Mouse (Mus musculus): ENCODE results near the gene Rfc1. TPM values are rescaled to one million over a fixed set of nuclear protein-coding genes. Genes with fewer than 3 reads are reported as not detected.

Rfc1 gene
- polyA plus RNA-seq, 2 experiments = 19.0 to 36.4 TPM

DNA sequence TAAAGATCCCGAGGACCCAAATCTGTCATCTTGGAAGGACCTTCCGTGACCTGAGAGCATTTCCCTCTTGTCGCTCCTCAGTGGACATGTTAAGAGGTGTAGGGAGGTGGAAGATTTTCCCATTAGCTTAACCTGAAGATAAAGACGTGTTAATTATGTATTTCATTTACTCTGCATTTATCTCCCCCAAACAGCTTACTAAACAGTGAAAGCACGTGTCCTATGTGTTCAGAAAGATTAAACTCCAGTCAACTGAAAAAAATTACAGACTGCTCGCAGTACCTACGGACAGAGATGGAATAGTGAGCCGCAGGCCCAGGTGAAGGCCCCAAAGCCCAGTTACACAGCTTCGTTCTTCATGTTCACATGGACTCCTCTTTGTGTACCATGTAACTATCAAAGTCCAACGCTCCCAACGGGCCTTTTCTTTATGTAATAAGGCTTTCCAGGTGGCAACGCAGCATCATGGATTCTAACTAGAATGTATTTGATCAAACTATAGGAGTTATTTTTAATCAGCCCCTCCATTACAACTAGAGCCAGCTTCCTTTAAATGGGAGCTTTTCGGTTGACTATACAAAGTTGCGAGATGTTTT lies 77.5 kb downstream of the Rfc1 start:
- H3K36me3 ChIP-seq (replicated peaks; ENCODE audit: control insufficient read depth, insufficient read depth, low read depth) = peaks cover 22% of the 10 kb centered on the region
- no peaks in the 10 kb centered on the region for H3K4me1 ChIP-seq (replicated peaks; ENCODE audit: control insufficient read depth in 2 of 2, insufficient read depth in 2 of 2, low read length in 1 of 2)
- H3K4me2 ChIP-seq (ENCODE audit: low read depth) = no peak overlapping the region
- H3K4me3 ChIP-seq (ENCODE audit: insufficient read depth in 1 of 2, low read depth in 2 of 2, low read length in 2 of 2) = no peak overlapping the region
- TF ChIP-seq CTCF (IDR thresholded peaks at IDR 0.05; ENCODE audit: low read depth) = no peak
- peak; percentile 74 for TF ChIP-seq EP300 (IDR thresholded peaks at IDR 0.05; ENCODE audit: low read depth)
- no peak overlapping the region for H3K9ac ChIP-seq (replicated peaks)
- WGBS (ENCODE audit: insufficient replicate concordance) = 66% methylated on average over 14 of the region's 14 CpGs
- no peak overlapping the region for H3K27ac ChIP-seq
- peak; percentile 59; the same call in 1 of the 2 replicates for ATAC-seq (ENCODE audit: insufficient read depth)
- H3K9me3 ChIP-seq (ENCODE audit: control insufficient read depth, low read length) = no peaks in the 10 kb centered on the region
- DNase-seq (ENCODE audit: low read depth in 3 of 3, low spot score in 3 of 3) = no peak
- H3K27me3 ChIP-seq (ENCODE audit: control insufficient read depth, insufficient read depth, low read length) = no peaks in the 10 kb centered on the region

DNA sequence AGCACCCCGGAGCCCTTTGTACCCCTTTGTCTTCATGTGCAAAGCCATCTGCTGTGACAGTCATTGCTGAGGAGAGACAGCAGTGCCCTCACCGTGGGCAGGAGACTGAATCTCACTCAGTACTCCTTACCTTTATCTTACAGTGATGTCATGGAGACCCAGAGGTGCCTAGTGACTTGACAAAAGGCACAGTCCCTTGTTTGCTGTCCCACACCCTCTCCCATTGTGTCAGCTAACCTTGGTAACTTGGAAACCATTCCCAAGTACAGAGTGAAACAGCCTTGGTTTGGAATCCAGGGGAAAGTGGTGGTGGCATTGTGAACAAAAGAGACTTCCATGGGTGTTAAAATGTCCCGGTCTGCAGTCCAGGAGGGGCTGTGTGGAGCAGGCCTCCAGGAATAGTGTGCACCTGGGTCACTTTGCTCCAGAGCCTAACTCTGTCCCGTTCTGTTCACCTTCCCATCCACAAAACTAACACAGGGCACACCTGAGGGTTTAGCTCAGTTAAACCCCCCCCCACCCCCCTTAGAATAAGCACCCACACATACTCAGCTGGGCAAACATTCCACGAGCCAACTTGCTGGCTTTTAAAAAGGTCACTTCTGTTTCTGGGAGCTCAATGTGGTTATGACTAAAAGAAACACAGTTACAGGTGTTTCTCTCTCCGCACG lies 85.2 kb downstream of the Rfc1 start:
- H3K4me3 ChIP-seq (ENCODE audit: insufficient read depth in 1 of 2, low read depth in 2 of 2, low read length in 2 of 2) = no peak overlapping the region
- TF ChIP-seq CTCF (IDR thresholded peaks at IDR 0.05; ENCODE audit: low read depth) = no peak
- TF ChIP-seq EP300 (IDR thresholded peaks at IDR 0.05; ENCODE audit: low read depth) = no peak
- H3K4me1 ChIP-seq (replicated peaks; ENCODE audit: control insufficient read depth in 2 of 2, insufficient read depth in 2 of 2, low read length in 1 of 2) = no peaks in the 10 kb centered on the region
- no peak overlapping the region for H3K4me2 ChIP-seq (ENCODE audit: low read depth)
- DNase-seq (ENCODE audit: low read depth in 3 of 3, low spot score in 3 of 3) = no peak
- H3K9ac ChIP-seq (replicated peaks) = no peak overlapping the region
- no peaks in the 10 kb centered on the region for H3K27me3 ChIP-seq (ENCODE audit: control insufficient read depth, insufficient read depth, low read length)
- ATAC-seq (ENCODE audit: insufficient read depth) = no peak
- no peaks in the 10 kb centered on the region for H3K36me3 ChIP-seq (replicated peaks; ENCODE audit: control insufficient read depth, insufficient read depth, low read depth)
- H3K27ac ChIP-seq = no peak overlapping the region
- WGBS (ENCODE audit: insufficient replicate concordance) = 65% methylated on average over 7 of the region's 7 CpGs
- H3K9me3 ChIP-seq (ENCODE audit: control insufficient read depth, low read length) = no peaks in the 10 kb centered on the region

DNA sequence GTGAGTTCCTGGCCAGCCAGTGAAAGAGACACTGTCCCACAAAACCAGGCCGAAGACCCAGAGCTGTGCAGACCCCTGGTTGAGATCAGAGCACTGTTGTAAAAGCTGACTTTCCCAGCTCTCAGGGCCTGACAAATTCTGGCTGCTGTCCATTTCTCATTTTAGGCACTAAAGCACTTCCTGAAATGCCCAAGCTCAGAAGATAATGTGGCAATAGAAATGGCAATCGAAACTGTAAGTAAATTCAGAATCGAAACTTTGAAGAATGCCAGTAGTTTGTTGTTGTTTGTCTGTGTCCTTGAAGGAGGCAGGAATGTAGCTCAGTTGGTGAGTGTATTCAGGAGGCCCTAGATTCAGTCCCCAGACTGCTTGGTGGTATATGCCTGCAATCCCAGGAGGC lies 88.2 kb downstream of the Rfc1 start:
- no peak overlapping the region for H3K9ac ChIP-seq (replicated peaks)
- H3K4me1 ChIP-seq (replicated peaks; ENCODE audit: control insufficient read depth in 2 of 2, insufficient read depth in 2 of 2, low read length in 1 of 2) = no peaks in the 10 kb centered on the region
- no peaks in the 10 kb centered on the region for H3K27me3 ChIP-seq (ENCODE audit: control insufficient read depth, insufficient read depth, low read length)
- DNase-seq (ENCODE audit: low read depth in 3 of 3, low spot score in 3 of 3) (no peak), ATAC-seq (ENCODE audit: insufficient read depth) (no peak)
- 76% methylated on average over 3 of the region's 3 CpGs for WGBS (ENCODE audit: insufficient replicate concordance)
- no peaks in the 10 kb centered on the region for H3K36me3 ChIP-seq (replicated peaks; ENCODE audit: control insufficient read depth, insufficient read depth, low read depth)
- H3K4me2 ChIP-seq (ENCODE audit: low read depth) = no peak overlapping the region
- no peak overlapping the region for H3K4me3 ChIP-seq (ENCODE audit: insufficient read depth in 1 of 2, low read depth in 2 of 2, low read length in 2 of 2)
- no peaks in the 10 kb centered on the region for H3K9me3 ChIP-seq (ENCODE audit: control insufficient read depth, low read length)
- H3K27ac ChIP-seq = no peak overlapping the region
- no peak for TF ChIP-seq EP300 (IDR thresholded peaks at IDR 0.05; ENCODE audit: low read depth)
- TF ChIP-seq CTCF (IDR thresholded peaks at IDR 0.05; ENCODE audit: low read depth) = no peak

DNA sequence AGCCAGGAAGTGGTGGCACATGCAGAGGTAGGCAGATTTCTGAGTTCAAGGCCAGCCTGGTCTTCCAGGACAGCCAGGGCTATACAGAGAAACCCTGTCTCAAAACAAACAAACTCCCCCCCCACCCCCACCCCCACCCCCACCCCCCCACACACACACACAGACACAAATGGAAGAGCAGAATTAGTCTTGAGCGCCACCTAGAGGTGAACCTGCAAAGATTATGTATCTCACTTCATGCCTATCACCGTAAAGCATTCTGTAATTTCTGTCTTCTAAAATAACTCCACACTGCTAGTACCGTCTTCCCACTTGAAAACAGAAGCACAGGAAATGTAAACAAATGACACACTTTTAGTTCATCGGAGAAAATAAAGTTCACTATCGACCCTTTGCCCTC lies 92.7 kb downstream of the Rfc1 start:
- WGBS (ENCODE audit: insufficient replicate concordance) = 46% methylated on average over 5 of the region's 5 CpGs
- no peaks in the 10 kb centered on the region for H3K27me3 ChIP-seq (ENCODE audit: control insufficient read depth, insufficient read depth, low read length)
- no peaks in the 10 kb centered on the region for H3K36me3 ChIP-seq (replicated peaks; ENCODE audit: control insufficient read depth, insufficient read depth, low read depth)
- no peak overlapping the region for H3K9ac ChIP-seq (replicated peaks)
- H3K27ac ChIP-seq = no peak overlapping the region
- H3K9me3 ChIP-seq (ENCODE audit: control insufficient read depth, low read length) = no peaks in the 10 kb centered on the region
- DNase-seq (ENCODE audit: low read depth in 3 of 3, low spot score in 3 of 3) (peak; percentile 18 to 26 (median 26)), ATAC-seq (ENCODE audit: insufficient read depth) (no peak)
- H3K4me2 ChIP-seq (ENCODE audit: low read depth) = no peak overlapping the region
- no peak overlapping the region for H3K4me3 ChIP-seq (ENCODE audit: insufficient read depth in 1 of 2, low read depth in 2 of 2, low read length in 2 of 2)
- no peak for TF ChIP-seq EP300 (IDR thresholded peaks at IDR 0.05; ENCODE audit: low read depth)
- peak; percentile 51; the same call in 1 of the 2 replicates for TF ChIP-seq CTCF (IDR thresholded peaks at IDR 0.05; ENCODE audit: low read depth)
- no peaks in the 10 kb centered on the region for H3K4me1 ChIP-seq (replicated peaks; ENCODE audit: control insufficient read depth in 2 of 2, insufficient read depth in 2 of 2, low read length in 1 of 2)

DNA sequence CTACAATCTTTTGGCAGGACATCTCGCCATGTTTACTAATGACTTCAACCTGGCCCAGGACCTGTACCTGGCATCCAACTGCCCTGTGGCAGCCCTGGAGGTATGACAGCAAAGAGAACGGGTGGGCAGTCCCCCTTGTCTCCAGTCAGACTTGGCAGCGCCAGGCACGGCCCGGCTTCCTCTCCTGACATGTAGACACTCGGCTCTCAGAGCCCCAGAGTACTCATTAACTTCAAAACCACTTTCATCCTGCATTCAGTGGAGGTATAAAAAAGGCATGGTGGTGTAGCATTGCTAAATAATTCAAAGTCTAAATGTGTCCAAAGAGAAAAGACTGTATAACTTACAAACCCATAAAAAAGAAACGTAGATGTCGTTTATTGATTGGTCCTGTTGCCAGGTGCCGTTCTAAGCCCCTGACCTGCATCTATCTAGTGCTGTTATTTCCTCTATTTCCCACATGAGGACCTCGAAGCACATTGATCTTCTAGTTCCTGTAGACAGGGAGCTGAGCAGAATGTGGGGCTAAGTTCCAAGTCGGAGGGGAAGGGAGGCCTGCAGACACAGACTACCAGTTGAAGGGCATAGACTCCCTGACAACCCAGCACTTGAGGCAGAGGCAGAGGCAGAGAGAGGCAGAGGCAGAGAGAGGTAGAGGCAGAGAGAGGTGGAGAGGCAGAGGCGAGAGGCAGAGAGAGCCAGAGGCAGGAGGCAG lies 104.0 kb downstream of the Rfc1 start:
- DNase-seq (ENCODE audit: low read depth in 3 of 3, low spot score in 3 of 3) (no peak), ATAC-seq (ENCODE audit: insufficient read depth) (no peak)
- no peak for TF ChIP-seq EP300 (IDR thresholded peaks at IDR 0.05; ENCODE audit: low read depth)
- TF ChIP-seq CTCF (IDR thresholded peaks at IDR 0.05; ENCODE audit: low read depth) = no peak
- Histone ChIP-seq H3K4me3 (ENCODE audit: insufficient read depth in 1 of 2, low read depth in 2 of 2, low read length in 2 of 2) (no peak overlapping the region), H3K9me3 (ENCODE audit: control insufficient read depth, low read length) (no peaks in the 10 kb centered on the region), H3K4me2 (ENCODE audit: low read depth) (no peak overlapping the region), H3K27me3 (ENCODE audit: control insufficient read depth, insufficient read depth, low read length) (no peaks in the 10 kb centered on the region), H3K9ac (replicated peaks) (no peak overlapping the region), H3K4me1 (replicated peaks; ENCODE audit: control insufficient read depth in 2 of 2, insufficient read depth in 2 of 2, low read length in 1 of 2) (no peaks in the 10 kb centered on the region), H3K27ac (no peak overlapping the region), H3K36me3 (replicated peaks; ENCODE audit: control insufficient read depth, insufficient read depth, low read depth) (no peaks in the 10 kb centered on the region)
- 56% methylated on average over 12 of the region's 12 CpGs for WGBS (ENCODE audit: insufficient replicate concordance)
